ENCODE assay signal across 12 mouse cellular contexts in genomic region chr10:81036251-81036650, GRCm38 (mm10). TPM values are rescaled to one million over a fixed set of nuclear protein-coding genes. Genes with fewer than 3 reads are reported as not detected.
DNase-seq lines count a peak whose midpoint lies in the region; ATAC-seq lines count a peak whose summit lies in the region.
"Had no signal": no experiment of that assay in that cellular context is flagged by ENCODE, and none has a peak within 500 bp of the region (broad histone marks: within the 10 kb centered on the region; RNA-seq: fewer than 3 reads in every experiment).

No protein-coding gene starts in this region.

- 71% methylated on average over 7 of the region's 7 CpGs for WGBS in liver, embryonic 12.5 days (ENCODE audit: insufficient replicate concordance)
- WGBS in liver, embryonic 11.5 days, result 69% methylated on average over 7 of the region's 7 CpGs

- H3K27ac ChIP-seq in liver, embryonic 12.5 days, result no peak overlapping the region
- no peak overlapping the region for H3K27ac ChIP-seq in liver, embryonic 11.5 days (ENCODE audit: low read depth, low read length)
- H3K27ac ChIP-seq: limb, embryonic 13.5 days; neural tube, embryonic 12.5 days had no signal

- no peak overlapping the region for H3K9ac ChIP-seq in liver, embryonic 12.5 days
- H3K9ac ChIP-seq in liver, embryonic 11.5 days (ENCODE audit: low read depth, low read length), result no peak overlapping the region

- no peak overlapping the region for H3K4me3 ChIP-seq in liver, embryonic 12.5 days
- no peak overlapping the region for H3K4me3 ChIP-seq in liver, embryonic 11.5 days (ENCODE audit: low read depth, low read length)

- H3K4me2 ChIP-seq in liver, embryonic 12.5 days, result peak overlapping the region; percentile 77
- H3K4me2 ChIP-seq in liver, embryonic 11.5 days, result no peak overlapping the region

- no peaks in the 10 kb centered on the region for H3K9me3 ChIP-seq in liver, embryonic 12.5 days (replicated peaks)
- H3K9me3 ChIP-seq in liver, embryonic 11.5 days (ENCODE audit: control insufficient read depth, low read length), result no peaks in the 10 kb centered on the region
- H3K9me3 ChIP-seq: embryonic facial prominence, embryonic 10.5 days; limb, embryonic 13.5 days; neural tube, embryonic 12.5 days had no signal

- DNase-seq in embryo, embryonic 11 days, result peak; percentile 34
- no peak for DNase-seq in embryo, embryonic 10 days (ENCODE audit: low spot score)
- DNase-seq in liver, embryonic 11.5 days (ENCODE audit: low spot score), result no peak
- DNase-seq in MN1 (ENCODE audit: low spot score), result peak; percentile 59
- DNase-seq in lung, postnatal 36 days, result peak; percentile 40
- DNase-seq in adrenal gland, postnatal 10 days, result no peak
- DNase-seq in right cerebral cortex, postnatal 25 days, result no peak

- ATAC-seq in liver, embryonic 12.5 days, result no peak
- ATAC-seq in liver, embryonic 11.5 days (replicated peaks; ENCODE audit: low FRiP score), result no peak

- no peaks in the 10 kb centered on the region for H3K27me3 ChIP-seq in liver, embryonic 12.5 days (replicated peaks)
- H3K27me3 ChIP-seq in liver, embryonic 11.5 days (replicated peaks; ENCODE audit: control insufficient read depth, insufficient read depth, low read length), result no peaks in the 10 kb centered on the region
- H3K27me3 ChIP-seq: limb, embryonic 13.5 days; neural tube, embryonic 12.5 days had no signal

- H3K4me1 ChIP-seq in liver, embryonic 12.5 days, result peaks cover 18% of the 10 kb centered on the region
- no peaks in the 10 kb centered on the region for H3K4me1 ChIP-seq in liver, embryonic 11.5 days (replicated peaks; ENCODE audit: control insufficient read depth, insufficient read depth, low read length)

- H3K36me3 ChIP-seq in liver, embryonic 12.5 days, result peaks cover 16% of the 10 kb centered on the region
- H3K36me3 ChIP-seq in liver, embryonic 11.5 days (ENCODE audit: control insufficient read depth, insufficient read depth, low read length), result no peaks in the 10 kb centered on the region; the same call in 1 of the 2 replicates

RNA-seq across cellular contexts. Expression of gene Slc39a3, which starts 1.0 kb away (rescaled TPM):
- polyA plus RNA-seq in liver, embryonic 12.5 days (2016; fragmentation: Nextera tagmentation; extraction: Ambion mirVana), result 7.1 and 7.9 TPM in 2 replicates
- polyA plus RNA-seq in liver, embryonic 11.5 days (2014; fragmentation: Nextera tagmentation; extraction: Ambion mirVana), result 9.1 and 9.4 TPM in 2 replicates
- 10 to 100 TPM; 28.5 to 32.8 TPM for total RNA-seq in adrenal gland, postnatal 10 days (2021)

RNA-seq across cellular contexts. Expression of gene Diras1, which starts 10.8 kb away (rescaled TPM):
- not detected in 2 replicates for polyA plus RNA-seq in liver, embryonic 12.5 days (2016; fragmentation: Nextera tagmentation; extraction: Ambion mirVana)
- 0.45 TPM in 1 of 2 replicates, not detected in the other for polyA plus RNA-seq in liver, embryonic 11.5 days (2014; fragmentation: Nextera tagmentation; extraction: Ambion mirVana)
- total RNA-seq in adrenal gland, postnatal 10 days (2021), result 1 to 10 TPM; 2.8 to 3.4 TPM
- total RNA-seq: hematopoietic stem cell, adult 5-6 weeks had no signal

RNA-seq across cellular contexts. Expression of gene Gng7, which starts 21.5 kb away (rescaled TPM):
- 0.80 and 0.81 TPM in 2 replicates for polyA plus RNA-seq in liver, embryonic 12.5 days (2016; fragmentation: Nextera tagmentation; extraction: Ambion mirVana)
- polyA plus RNA-seq in liver, embryonic 11.5 days (2014; fragmentation: Nextera tagmentation; extraction: Ambion mirVana), result 1.8 and 2.1 TPM in 2 replicates
- 1 to 10 TPM; 5.4 to 6.4 TPM for total RNA-seq in adrenal gland, postnatal 10 days (2021)

RNA-seq across cellular contexts. Expression of gene Sgta, which starts 23.7 kb away (rescaled TPM):
- polyA plus RNA-seq in liver, embryonic 12.5 days (2016; fragmentation: Nextera tagmentation; extraction: Ambion mirVana), result 89.2 and 91.3 TPM in 2 replicates
- 147 and 153 TPM in 2 replicates for polyA plus RNA-seq in liver, embryonic 11.5 days (2014; fragmentation: Nextera tagmentation; extraction: Ambion mirVana)
- total RNA-seq in adrenal gland, postnatal 10 days (2021), result 100 to 1,000 TPM; 190 to 191 TPM

RNA-seq across cellular contexts. Expression of gene Thop1, which starts 33.6 kb away (rescaled TPM):
- 48.5 and 50.8 TPM in 2 replicates for polyA plus RNA-seq in liver, embryonic 12.5 days (2016; fragmentation: Nextera tagmentation; extraction: Ambion mirVana)
- 80.3 and 84.0 TPM in 2 replicates for polyA plus RNA-seq in liver, embryonic 11.5 days (2014; fragmentation: Nextera tagmentation; extraction: Ambion mirVana)
- 10 to 100 TPM; 31.8 to 42.4 TPM for total RNA-seq in adrenal gland, postnatal 10 days (2021)

Comparison
In these comparisons a context has a peak if more than half of its experiments do, and no peak if none do; other contexts are left out.
1. DNase-seq: peak in embryo, embryonic 11 days (single experiment), MN1 (single experiment) and lung, postnatal 36 days (single experiment); none in embryo, embryonic 10 days (single experiment), liver, embryonic 11.5 days (single experiment), adrenal gland, postnatal 10 days (single experiment) and right cerebral cortex, postnatal 25 days (single experiment).